Mouse (Mus musculus) MEL (cell line): ENCODE measurements at regions not wholly inside any gene's neighbourhood (a gene's known extent, or its start where the extent isn't known, plus 50 kb on each side); places are given as distances from the start of the nearest gene placed in this dataset.

ENCODE experiments used
- DNase-seq: peaks from one replicate; pipeline ENCODE4 v3.0.0; 2011; ENCODE audit warnings: low read depth, low spot score
- H3K27ac ChIP-seq: 2 replicates; pipeline ENCODE4 v1.5.1; 2012; ENCODE audit warnings: low read depth, mild to moderate bottlenecking, control low read depth, low read length, moderate library complexity; ENCODE audit not compliant: control insufficient read depth
- H3K27me3 ChIP-seq, 2 experiments: fragments of 150-350 bp in 1 of 2; sonication (generic) in 1 of 2; 2 replicates each; pipeline ENCODE4 v1.6.1; 2012; ENCODE audit warnings: low read length in 2 of 2, mild to moderate bottlenecking in 2 of 2, improper control_type of control experiment in 1 of 2, moderate library complexity in 1 of 2; ENCODE audit not compliant: insufficient read depth in 2 of 2, control insufficient read depth in 1 of 2
- H3K36me3 ChIP-seq, 2 experiments: 2 replicates each; pipeline ENCODE4 v1.6.1; 2012 to 2014; ENCODE audit warnings: low read length in 2 of 2, improper control_type of control experiment in 1 of 2, inconsistent platforms in 1 of 2, mild to moderate bottlenecking in 1 of 2; ENCODE audit not compliant: insufficient read depth in 2 of 2, control insufficient read depth in 1 of 2
- H3K4me1 ChIP-seq, 2 experiments: fragments of 150-350 bp in 1 of 2; sonication (generic) in 1 of 2; 2 replicates each; pipeline ENCODE4 v1.6.1; 2012; ENCODE audit warnings: low read length in 2 of 2, improper control_type of control experiment in 1 of 2, mild to moderate bottlenecking in 1 of 2; ENCODE audit not compliant: insufficient read depth in 2 of 2, control insufficient read depth in 1 of 2
- H3K4me3 ChIP-seq, 2 experiments: fragments of 150-350 bp in 1 of 2; sonication (generic) in 1 of 2; 2 replicates each; pipeline ENCODE4 v1.5.1; 2012; ENCODE audit warnings: low read depth in 2 of 2, low read length in 2 of 2, mild to moderate bottlenecking in 2 of 2, moderate library complexity in 2 of 2, control low read depth in 1 of 2, improper control_type of control experiment in 1 of 2; ENCODE audit not compliant: control insufficient read depth in 1 of 2, insufficient read depth in 1 of 2
- H3K79me2 ChIP-seq: 2 replicates; pipeline ENCODE4 v1.6.1; 2012; ENCODE audit warnings: mild to moderate bottlenecking, low read length, moderate library complexity; ENCODE audit not compliant: control insufficient read depth, poor library complexity, insufficient read depth
- H3K9ac ChIP-seq: 2 replicates; pipeline ENCODE4 v1.6.1; 2012; ENCODE audit warnings: low read depth, mild to moderate bottlenecking, control low read depth, low read length, moderate library complexity; ENCODE audit not compliant: control insufficient read depth, poor library complexity, severe bottlenecking
- H3K9me3 ChIP-seq: fragments of 150-350 bp; sonication (generic); replicated peaks from 2 replicates; pipeline ENCODE4 v1.6.1; 2012; ENCODE audit warnings: mild to moderate bottlenecking, low read length, improper control_type of control experiment, moderate library complexity; ENCODE audit not compliant: insufficient read depth
- BHLHE40 ChIP-seq: IDR thresholded peaks from 2 replicates; pipeline ENCODE4 v1.6.1; 2012; ENCODE audit warnings: low read depth, mild to moderate bottlenecking, inconsistent platforms, low read length, improper control_type of control experiment, borderline replicate concordance
- CHD2 ChIP-seq: IDR thresholded peaks from 2 replicates; pipeline ENCODE4 v1.6.1; 2011; ENCODE audit warnings: low read length, improper control_type of control experiment
- ELF1 ChIP-seq: IDR thresholded peaks from 2 replicates; pipeline ENCODE4 v1.6.1; 2014; ENCODE audit warnings: low read depth, mild to moderate bottlenecking, inconsistent platforms, low read length, improper control_type of control experiment, moderate library complexity
- EP300 ChIP-seq, 2 experiments: IDR thresholded peaks; 2 replicates each; pipeline ENCODE4 v1.6.1; 2011; ENCODE audit warnings: improper control_type of control experiment in 2 of 2, low read length in 2 of 2, low read depth in 1 of 2, mild to moderate bottlenecking in 1 of 2
- ETS1 ChIP-seq: IDR thresholded peaks from 2 replicates; pipeline ENCODE4 v1.6.1; 2012; ENCODE audit warnings: low read depth, mild to moderate bottlenecking, inconsistent platforms, low read length, improper control_type of control experiment, moderate library complexity
- GABPA ChIP-seq: IDR thresholded peaks from 2 replicates; pipeline ENCODE4 v1.6.1; 2012; ENCODE audit warnings: low read depth, mild to moderate bottlenecking, inconsistent platforms, low read length, improper control_type of control experiment, moderate library complexity
- GATA1 ChIP-seq: IDR thresholded peaks from 2 replicates; pipeline ENCODE4 v1.6.1; 2011; ENCODE audit warnings: low read depth, low read length, improper control_type of control experiment
- KAT2A ChIP-seq: conservative IDR thresholded peaks from 2 replicates; pipeline ENCODE4 v1.6.1; 2012; ENCODE audit warnings: low read depth, low read length, improper control_type of control experiment, inconsistent platforms
- MAX ChIP-seq: IDR thresholded peaks from 2 replicates; pipeline ENCODE4 v1.6.1; 2011; ENCODE audit warnings: low read length, improper control_type of control experiment
- MYB ChIP-seq: IDR thresholded peaks from 2 replicates; pipeline ENCODE4 v1.6.1; 2011; ENCODE audit warnings: mild to moderate bottlenecking, low read depth, low read length, improper control_type of control experiment
- POLR2AphosphoS2 ChIP-seq: IDR thresholded peaks from 2 replicates; pipeline ENCODE4 v1.6.1; 2011; ENCODE audit warnings: low read length, improper control_type of control experiment
- RAD21 ChIP-seq: IDR thresholded peaks from 2 replicates; pipeline ENCODE4 v1.6.1; 2011; ENCODE audit warnings: mild to moderate bottlenecking, low read depth, low read length, improper control_type of control experiment
- UBTF ChIP-seq: IDR thresholded peaks from 2 replicates; pipeline ENCODE4 v1.6.1; 2012; ENCODE audit warnings: low read depth, mild to moderate bottlenecking, inconsistent platforms, low read length, improper control_type of control experiment, moderate library complexity, borderline replicate concordance; ENCODE audit not compliant: insufficient read depth
- USF1 ChIP-seq: IDR thresholded peaks from 2 replicates; pipeline ENCODE4 v1.6.1; 2014; ENCODE audit warnings: low read depth, mild to moderate bottlenecking, inconsistent platforms, low read length, improper control_type of control experiment, moderate library complexity
- USF2 ChIP-seq, 2 experiments: IDR thresholded peaks; 2 replicates each; pipeline ENCODE4 v1.6.1; 2011 to 2012; ENCODE audit warnings: improper control_type of control experiment in 2 of 2, low read length in 2 of 2, borderline replicate concordance in 1 of 2, inconsistent platforms in 1 of 2, low read depth in 1 of 2, mild to moderate bottlenecking in 1 of 2; ENCODE audit not compliant: insufficient read depth in 1 of 2
- ZC3H11A ChIP-seq: IDR thresholded peaks from 2 replicates; pipeline ENCODE4 v1.6.1; 2012; ENCODE audit warnings: low read depth, mild to moderate bottlenecking, inconsistent platforms, low read length, improper control_type of control experiment
- ZMIZ1 ChIP-seq: IDR thresholded peaks from 2 replicates; pipeline ENCODE4 v1.6.1; 2012; ENCODE audit warnings: low read depth, mild to moderate bottlenecking, inconsistent platforms, low read length, improper control_type of control experiment, moderate library complexity

DNA sequence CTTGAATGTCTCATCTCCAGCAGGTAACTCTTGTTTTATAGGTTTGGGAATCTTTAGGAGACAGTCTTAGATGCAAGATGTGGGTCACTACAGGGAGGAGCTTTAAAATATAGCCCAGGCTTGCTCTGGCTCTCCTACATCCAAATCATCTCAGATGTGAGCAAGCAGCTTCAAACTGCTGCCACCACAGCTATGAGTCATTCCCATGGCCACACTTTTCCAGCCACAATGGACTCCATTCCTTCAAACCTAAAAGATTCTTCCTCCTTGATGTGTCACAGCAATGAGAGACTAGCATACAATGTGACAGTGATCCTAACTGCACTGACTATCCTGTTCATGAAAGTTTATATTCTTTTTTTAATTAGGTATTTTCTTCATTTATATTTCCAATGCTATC is 640.5 kb upstream of the A1bg start:
- Histone ChIP-seq H3K4me1 (no peaks in the 10 kb centered on the region), H3K79me2 (no peaks in the 10 kb centered on the region), H3K36me3 (no peaks in the 10 kb centered on the region), H3K27ac (no peak overlapping the region), H3K27me3 (no peaks in the 10 kb centered on the region), H3K4me3 (no peak overlapping the region), H3K9ac (no peak overlapping the region), H3K9me3 (no peaks in the 10 kb centered on the region)
- TF ChIP-seq RAD21 = no peak
- no peak for TF ChIP-seq MAX
- no peak for TF ChIP-seq GABPA
- TF ChIP-seq BHLHE40 = no peak
- no peak for TF ChIP-seq GATA1
- TF ChIP-seq MYB = no peak
- no peak for TF ChIP-seq ETS1
- DNase-seq = no peak

DNA sequence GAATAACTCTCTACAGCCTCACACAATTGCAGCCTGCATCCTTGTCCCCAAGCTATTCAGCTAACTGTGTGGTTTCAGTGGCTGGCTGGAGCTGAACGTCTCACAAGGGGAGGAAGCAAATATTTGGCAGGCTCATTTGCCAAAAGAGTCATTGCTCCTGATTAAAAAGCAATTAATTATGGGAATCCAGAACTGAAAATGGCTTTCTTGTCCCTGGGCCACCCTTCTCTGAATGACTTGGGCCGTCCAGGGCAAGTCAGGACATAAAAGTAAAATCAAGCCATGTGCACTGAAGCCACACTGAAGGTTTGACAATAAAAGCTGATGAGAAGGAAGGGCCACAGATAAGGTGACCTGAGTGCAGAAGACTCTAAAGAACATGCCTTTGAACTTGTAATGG is 639.4 kb upstream of the A1bg start:
- Histone ChIP-seq H3K4me1 (no peaks in the 10 kb centered on the region), H3K9ac (no peak overlapping the region), H3K79me2 (no peaks in the 10 kb centered on the region), H3K36me3 (no peaks in the 10 kb centered on the region), H3K27me3 (no peaks in the 10 kb centered on the region), H3K4me3 (no peak overlapping the region), H3K9me3 (no peaks in the 10 kb centered on the region), H3K27ac (no peak overlapping the region)
- TF ChIP-seq ELF1 (no peak), KAT2A (no peak), CHD2 (no peak), ZC3H11A (no peak), EP300 (IDR thresholded peaks at IDR 0.05; ENCODE audit: low read depth in 1 of 2, low read length in 2 of 2) (no peak), POLR2AphosphoS2 (no peak), UBTF (no peak), ZMIZ1 (no peak), USF1 (no peak), USF2 (IDR thresholded peaks at IDR 0.05; ENCODE audit: borderline replicate concordance in 1 of 2, insufficient read depth in 1 of 2, low read depth in 1 of 2, low read length in 2 of 2) (no peak)
- no peak for DNase-seq
